Mouse (Mus musculus): ENCODE results near the gene Zfp148. TPM values are rescaled to one million over a fixed set of nuclear protein-coding genes. Genes with fewer than 3 reads are reported as not detected.
A peak's percentile ranks its signal among the peaks of the same experiment; 100 is the strongest.
"Not testable (repeated sequence)": the region's sequence is repeated elsewhere in the genome, so short reads cannot be mapped to it uniquely, and the experiment has no call there.

Gene Zfp148
- total RNA-seq, 4 experiments from 2014 or later = 37.2 to 41.2 (median 38.7) TPM

DNA sequence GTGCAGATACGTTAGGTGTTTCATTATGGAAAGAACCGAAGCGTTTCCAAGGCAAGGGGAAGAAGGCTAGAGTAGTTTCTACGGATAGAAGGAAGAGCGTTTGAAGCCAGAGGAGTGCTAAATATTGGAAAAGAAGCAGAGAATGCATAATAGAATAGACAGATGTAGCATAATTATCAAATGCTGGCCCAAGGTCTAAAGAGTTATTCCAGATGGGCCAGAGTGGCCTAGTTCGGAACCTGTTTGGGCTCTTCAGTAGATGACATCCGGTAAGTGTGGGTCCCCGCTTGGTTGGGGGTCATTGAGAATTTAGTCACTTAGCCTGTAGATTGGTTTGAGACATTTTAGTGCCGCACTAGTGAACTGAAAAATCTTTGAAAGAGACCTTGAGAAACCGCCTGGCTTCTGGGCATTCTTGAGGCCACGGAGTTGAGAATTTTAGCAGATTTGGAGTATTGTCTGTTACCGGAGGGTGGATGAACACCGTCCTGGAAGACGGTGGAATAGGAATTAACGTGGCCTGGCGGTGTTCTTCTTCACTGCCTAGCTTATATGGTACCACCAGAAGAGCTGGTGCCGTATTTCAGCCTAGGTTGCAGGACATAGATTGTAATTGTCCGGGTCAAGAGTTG, 1.1 kb downstream of the Zfp148 start:
- no peak for DNase-seq (ENCODE audit: low spot score)

DNA sequence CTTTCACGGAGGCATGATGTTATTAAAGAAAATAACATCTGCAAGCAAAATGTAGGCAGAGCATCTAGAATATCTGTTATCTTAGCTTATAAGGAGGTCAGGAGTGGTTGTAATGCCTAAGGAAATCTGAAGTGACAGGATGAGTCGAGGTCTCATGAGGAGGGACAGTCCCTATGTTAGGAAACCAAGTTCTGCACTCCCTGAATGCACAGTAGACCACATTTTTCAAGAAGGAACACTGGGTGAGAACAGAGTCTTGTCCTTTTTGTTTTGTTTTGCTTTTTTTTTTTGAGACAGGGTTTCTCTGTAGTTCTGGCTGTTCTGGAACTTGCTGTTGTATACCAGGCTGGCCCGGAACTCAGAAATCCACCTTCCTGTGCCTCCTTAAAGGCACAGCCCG, 1.7 kb downstream of the Zfp148 start:
- DNase-seq (ENCODE audit: low spot score) = no peak

DNA sequence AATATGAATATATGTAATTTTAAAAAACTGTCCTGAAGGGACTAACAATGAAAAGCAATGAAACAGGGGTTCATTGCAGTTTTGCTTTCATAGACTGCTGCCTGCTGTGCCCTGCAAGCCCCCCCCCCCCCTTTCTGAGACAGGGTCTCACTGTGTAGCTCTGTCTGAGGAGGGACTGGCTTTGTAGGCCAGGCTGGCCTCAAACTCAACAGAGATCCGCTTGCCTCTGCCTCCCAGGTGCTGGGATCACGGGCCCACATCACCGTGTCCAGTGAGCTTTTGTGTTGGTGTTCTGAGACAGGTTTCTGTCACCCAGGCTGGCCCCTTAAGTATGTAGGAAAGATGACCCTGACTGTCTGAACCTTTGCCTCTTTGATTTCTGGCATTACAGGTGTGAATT, 2.9 kb downstream of the Zfp148 start:
- DNase-seq (ENCODE audit: low spot score) = no peak

DNA sequence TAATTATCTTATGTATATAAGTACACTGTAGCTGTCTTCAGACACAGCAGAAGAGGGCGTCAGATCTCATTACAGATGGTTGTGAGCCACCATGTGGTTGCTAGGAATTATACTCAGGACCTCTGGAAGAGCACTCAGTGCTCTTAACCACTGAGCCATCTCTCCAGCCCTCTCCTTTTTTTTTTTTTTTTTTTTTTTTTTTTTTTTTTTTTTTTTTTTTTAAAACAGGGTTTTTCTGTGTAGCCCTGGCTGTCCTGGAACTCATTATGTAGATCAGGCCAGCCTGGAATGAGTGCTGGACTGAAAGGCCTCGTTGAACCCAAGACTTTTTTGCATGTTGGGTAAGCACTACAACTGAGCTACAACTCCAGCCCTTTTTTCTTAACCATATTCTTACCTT, 3.4 kb downstream of the Zfp148 start:
- DNase-seq (ENCODE audit: low spot score) = not testable (repeated sequence)

DNA sequence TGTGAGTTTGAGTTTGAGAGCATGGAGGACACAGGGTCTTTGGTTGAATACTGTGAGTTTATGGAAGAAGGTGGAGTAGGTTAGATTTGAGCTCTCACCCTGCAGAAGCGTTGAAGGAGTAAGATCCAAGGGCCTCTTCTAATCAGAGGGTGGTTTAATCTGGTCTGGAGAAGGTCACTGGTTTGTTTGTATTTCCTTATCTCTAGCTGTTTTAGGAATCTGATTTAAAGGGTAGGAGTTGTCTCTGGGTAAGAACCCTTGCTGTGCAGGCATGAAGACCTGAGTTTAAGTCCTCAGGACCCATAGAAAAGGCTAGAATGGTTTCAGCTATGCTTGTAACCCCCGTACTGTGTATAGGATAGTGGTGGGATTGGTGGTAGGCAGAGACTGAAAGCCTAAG, 6.4 kb downstream of the Zfp148 start:
- DNase-seq (ENCODE audit: low spot score) = no peak

DNA sequence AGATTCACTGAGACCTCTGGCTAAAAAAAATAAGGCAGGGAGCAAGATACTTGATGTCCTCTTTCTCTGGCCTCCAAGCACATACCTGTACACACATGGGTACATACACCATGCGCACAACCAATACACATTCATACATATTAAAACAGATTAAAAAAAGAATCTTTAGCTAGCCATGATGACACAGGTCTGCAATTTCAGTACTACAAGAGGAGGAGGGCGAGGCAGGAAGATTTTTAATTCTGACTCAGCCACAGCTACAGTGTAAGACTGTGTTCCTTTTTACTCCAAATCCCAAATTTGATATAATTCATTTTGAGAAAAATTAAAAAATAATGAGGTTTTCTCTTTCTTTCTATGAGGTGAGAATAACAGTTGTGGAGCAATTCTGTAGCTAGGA, 6.8 kb downstream of the Zfp148 start:
- DNase-seq (ENCODE audit: low spot score) = no peak

DNA sequence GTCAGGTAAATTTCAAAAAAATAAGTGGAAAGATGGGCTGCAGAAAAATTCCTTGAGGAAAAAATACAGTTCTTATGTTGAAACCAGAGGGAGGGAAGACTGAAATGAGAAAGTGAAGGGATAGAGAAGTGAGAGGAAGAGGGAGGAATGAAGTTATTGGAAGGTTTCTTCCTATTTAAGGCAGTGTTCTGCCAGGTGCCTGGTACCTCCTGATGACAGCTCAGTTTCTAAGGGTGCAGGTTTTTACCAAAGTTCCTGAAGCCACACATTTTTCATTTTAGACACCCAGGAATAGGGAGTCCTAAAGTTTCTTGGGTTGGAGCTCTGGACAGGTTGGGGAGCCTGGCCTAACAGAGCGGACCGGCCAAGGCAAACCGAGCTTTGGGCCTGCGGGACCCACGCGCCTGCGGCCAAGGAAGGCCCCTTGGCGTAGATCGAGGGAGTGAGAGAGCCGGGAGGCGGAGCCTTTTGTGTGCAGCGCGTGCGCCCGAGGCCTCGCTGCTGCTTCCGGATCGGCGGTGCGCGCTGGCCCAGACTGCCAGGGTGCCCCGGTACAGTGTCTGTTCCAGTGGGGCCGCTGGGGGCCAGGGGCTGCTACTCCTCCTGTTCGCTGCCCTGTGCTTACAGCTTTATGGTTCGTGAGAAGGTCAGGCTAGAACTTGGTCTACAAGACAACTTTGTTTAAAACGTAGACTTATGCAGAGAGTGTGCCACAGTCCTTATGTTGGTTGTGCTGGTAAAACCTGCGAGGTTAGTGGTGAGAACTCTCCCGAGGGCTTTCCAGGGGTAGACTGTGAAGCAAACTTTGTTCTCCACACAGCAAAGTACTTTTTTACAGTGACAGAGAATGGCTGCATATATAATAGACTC, 19.5 kb downstream of the Zfp148 start:
- DNase-seq (ENCODE audit: low spot score) = peak; percentile 66

DNA sequence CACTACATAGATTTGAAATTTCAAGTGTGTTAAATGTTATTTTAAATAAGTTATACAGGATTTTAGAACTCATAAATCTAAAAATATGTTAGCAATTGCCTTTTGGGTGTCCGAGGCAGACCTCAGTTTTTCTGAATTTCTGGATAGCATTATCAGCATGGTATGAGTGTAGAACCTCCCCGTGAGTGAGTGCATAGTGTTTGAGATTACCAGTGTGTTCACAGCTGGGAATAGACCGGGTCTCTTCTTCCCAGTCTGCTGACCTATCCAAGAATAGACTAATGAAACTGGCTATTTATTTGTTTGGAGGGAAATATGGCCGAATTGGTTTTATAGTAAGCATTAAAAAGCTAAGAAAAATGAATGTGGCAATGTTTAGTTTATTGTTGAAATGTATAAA, 20.3 kb downstream of the Zfp148 start:
- no peak for DNase-seq (ENCODE audit: low spot score)

DNA sequence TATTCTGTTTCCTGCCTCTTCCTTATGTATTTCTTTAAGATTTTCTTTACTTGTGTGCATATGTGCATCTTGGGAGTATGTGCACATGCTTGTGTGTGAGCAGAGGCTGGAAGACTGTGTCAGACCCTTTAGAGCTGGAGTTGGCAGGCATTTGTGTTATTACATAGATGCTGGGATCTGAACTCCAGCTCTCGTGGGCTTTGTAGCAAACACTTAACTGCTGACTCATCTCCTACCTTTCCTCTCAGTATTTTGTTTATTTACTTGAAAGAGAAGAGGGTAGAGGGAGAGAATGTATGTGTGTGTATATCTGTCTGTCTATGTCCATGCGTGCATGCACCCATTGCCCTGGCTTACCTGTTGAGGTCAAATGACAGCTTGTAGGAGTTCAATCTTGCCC, 22.6 kb downstream of the Zfp148 start:
- DNase-seq (ENCODE audit: low spot score) = no peak

DNA sequence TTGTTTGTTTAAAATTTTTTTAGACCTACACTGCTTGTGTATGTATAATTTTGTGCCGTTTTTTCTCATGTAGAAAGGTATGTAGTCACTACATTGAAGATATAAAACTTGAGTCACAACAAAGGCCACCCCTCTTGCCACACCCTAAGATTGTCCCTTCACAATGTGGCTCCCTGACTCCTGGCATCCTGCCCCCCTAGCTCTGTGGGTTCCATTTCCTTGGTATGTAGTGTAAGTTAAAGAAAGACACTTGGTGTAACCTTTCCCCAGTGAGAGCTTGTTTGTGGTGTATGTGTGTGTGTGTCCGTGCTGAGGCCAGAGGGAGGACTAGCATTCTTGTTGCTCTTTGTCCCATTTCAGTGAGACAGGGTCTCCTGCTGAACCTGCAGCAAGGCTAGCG, 23.4 kb downstream of the Zfp148 start:
- DNase-seq (ENCODE audit: low spot score) = no peak

DNA sequence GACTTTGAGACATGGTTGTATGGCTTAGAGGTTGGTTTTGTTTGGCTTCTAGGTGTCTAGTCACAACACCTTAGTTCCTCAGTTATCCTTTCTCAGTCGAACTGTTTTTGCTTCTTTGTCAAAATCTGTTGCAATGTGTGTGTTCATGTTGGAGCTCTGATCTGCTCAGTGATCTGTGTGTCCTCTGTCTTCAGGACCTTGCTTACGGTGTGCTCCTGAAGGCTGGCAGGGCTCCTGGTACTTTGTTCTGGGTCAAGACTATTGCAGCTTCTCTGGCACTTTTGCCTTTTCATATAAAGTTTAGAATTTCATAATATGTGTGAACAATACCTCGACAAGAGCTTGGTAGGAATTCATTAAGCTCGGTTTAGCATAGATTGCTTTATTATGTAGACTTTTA, 24.9 kb downstream of the Zfp148 start:
- no peak for DNase-seq (ENCODE audit: low spot score)

DNA sequence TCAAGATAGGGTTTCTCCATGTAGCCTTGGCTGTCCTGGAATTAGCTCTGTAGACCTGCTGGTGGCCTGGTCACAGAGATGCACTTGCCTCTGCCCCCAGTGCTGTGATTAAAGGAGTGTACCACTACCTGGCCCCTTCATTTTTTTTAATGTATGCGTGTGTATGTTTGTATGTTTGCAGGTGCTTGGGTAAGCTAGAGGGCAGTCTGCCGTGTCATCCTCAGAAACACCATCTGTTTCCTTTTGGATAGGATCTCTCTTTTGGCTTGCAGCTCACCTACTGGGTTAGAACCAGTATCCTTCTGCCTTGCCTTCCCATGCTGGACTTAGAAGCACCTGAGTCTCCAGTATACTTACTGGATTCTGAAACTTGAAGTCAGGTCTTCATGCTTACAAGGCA, 29.5 kb downstream of the Zfp148 start:
- DNase-seq (ENCODE audit: low spot score) = no peak

DNA sequence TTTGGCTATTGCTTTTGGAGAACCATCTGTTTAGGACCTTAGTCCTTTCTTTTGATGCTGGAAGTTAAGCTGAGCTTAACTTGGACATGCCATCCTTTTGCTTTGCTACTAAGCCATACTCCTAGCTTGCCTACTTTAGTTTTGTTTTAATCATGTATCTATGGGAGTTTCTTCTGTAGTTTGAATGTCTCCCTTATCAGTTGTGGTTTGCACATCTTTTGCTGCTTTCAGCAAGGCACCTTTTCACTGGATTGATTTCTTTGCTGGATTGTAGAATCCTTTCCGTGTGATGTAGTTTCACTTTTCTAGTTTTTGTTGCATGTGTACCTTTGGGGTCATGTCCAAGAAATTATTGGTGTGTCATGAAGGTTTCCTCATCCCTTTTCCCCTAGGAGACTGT, 30.0 kb downstream of the Zfp148 start:
- no peak for DNase-seq (ENCODE audit: low spot score)

DNA sequence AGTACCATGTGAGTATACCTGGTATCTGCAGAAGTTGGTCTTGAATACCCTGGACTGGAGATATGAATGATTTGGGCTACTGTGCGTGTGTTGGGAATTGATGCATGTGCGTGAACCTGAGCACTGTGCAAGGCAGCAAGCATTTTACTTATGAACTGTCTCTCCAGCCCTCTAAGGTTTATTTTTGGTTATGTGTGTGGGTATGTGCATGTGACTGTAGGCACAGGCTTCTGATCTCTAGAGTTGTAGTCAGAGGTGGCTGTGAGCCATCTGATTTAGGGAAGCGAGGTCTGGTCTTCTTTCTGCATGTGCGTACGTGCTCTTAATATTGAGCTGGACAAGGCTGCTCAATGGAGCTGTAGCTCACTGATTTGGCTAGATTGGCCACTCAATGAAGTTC, 33.6 kb downstream of the Zfp148 start:
- DNase-seq (ENCODE audit: low spot score) = peak; percentile 30

DNA sequence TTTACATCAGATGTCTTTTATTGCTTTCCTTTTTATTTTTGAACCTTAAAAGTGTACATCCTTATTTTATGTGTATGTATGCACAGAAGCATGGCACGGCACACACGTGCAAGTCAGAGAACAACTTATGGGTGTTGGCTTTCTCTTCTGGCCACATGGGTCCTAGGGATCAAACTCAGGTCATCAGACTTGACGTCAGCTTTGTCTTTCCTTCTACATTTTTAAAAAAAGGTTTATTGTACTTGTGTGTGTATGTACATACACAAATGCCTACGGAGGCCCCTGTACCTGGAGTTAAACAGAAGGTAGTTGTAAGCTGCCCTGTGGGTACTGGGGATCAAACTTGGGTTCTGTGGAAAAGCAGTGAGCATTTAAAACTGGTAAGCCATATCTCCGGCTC, 35.0 kb downstream of the Zfp148 start:
- no peak for DNase-seq (ENCODE audit: low spot score)

DNA sequence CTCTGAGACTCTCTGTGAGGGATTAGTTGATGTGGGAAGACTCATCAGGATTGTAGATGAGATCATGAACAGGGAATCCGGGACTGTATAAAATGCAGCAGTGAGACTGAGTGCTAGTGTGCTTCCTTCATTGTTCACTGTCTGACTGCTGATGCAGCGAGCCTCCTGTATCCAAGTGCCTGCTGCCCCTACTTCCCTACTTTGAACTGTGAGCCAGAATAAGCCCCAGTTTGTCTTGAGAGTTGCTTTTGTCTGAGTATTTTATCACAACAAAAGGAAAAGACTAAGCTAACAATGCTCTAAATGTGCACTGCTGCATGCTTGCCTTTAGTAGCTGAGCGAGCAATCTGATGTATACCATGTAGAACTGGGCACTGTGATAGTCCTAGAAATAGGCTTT, 47.7 kb downstream of the Zfp148 start:
- no peak for DNase-seq (ENCODE audit: low spot score)

DNA sequence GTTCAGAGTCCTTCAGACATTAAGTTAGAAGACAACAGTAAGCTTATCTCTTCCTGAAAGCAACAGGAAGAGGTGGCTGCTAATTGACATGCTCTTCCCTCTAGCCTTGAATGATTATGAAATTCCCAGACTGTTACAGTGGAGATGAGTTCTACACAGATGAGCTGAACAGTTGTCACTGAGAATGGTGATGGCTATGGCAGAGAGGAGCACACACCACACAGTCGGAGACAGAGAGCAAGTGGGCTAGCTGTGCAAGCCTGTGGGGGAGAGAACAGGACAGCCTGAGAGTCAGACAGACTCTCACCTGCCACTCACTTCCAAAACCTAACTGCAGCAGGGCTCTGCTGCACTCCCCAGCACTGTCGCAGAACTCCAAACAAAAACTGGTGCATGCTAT, 51.0 kb downstream of the Zfp148 start:
- DNase-seq (ENCODE audit: low spot score) = no peak

DNA sequence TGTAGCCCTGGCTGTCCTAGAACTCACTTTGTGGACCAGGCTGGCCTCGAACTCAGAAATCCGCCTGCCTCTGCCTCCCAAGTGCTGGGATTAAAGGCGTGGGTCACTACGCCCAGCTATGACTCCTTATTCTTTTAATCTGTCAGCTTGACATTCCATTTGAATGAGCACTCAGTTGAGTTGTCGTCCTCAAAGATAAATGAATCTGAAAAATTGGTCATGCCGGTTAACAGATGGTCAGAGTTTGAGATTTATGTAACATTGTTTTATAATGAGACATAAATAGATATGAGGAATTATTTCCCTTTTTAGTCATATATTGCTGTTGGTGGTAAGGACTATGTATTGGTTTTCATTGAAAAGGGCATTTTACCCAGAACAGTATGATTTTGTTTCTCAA, 60.4 kb downstream of the Zfp148 start:
- no peak for DNase-seq (ENCODE audit: low spot score)

DNA sequence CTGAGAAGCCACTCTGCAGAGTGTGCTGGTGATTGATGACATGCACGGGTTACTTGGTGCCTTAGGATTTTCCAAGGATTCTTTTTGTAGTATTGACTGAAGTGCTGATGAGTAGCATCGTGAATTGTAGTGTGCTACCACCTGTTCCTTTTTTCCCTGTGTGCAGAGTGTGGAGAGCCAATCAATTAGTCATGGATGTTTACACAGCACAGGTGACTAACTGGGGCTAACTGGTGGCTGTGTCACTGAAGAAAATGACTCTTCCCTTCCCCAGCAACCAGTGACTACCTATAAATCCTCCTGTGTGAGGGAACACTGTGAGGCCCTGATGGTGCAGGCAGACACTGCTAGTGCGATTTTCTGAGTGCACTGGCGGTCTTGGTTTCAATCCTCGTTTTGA, 66.2 kb downstream of the Zfp148 start:
- no peak for DNase-seq (ENCODE audit: low spot score)

DNA sequence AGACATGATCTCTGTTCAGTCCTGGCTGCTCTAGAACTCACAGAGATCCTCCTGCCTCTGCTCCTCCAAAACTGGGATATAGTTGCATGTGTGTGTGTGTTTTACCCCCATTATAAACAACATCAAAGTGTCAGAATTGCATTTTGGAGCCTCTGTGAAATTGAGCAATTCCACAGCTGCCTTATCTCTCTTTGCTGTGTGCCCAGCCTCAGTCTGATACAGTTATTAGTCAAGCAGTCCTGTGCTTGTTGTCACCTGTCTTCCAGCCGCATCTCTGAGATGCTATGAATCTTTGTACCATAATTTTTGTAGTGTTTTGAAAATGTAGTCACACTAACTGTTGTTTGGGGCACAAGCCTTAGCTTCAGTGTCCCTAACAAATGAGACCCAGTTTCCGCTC, 73.2 kb downstream of the Zfp148 start:
- DNase-seq (ENCODE audit: low spot score) = no peak

DNA sequence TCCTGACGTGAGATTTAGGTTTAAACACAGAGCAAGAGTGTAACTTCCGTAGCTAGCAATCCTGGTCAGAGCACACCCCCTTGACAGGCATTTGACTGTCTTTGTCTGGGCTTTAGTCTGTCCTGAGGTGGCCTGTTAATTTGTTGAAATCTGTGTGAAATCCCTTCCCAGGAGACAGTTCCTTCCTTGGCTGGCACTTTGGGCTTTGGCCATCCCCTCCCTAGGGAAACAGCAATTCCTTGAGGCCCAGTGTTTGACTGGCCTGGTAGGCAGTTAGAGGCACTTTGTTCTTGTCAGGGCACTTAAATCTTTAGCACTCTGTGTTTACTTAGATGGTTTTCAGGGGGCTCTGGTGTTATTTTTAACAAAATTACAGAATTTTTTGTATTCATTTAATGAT, 73.7 kb downstream of the Zfp148 start:
- no peak for DNase-seq (ENCODE audit: low spot score)

DNA sequence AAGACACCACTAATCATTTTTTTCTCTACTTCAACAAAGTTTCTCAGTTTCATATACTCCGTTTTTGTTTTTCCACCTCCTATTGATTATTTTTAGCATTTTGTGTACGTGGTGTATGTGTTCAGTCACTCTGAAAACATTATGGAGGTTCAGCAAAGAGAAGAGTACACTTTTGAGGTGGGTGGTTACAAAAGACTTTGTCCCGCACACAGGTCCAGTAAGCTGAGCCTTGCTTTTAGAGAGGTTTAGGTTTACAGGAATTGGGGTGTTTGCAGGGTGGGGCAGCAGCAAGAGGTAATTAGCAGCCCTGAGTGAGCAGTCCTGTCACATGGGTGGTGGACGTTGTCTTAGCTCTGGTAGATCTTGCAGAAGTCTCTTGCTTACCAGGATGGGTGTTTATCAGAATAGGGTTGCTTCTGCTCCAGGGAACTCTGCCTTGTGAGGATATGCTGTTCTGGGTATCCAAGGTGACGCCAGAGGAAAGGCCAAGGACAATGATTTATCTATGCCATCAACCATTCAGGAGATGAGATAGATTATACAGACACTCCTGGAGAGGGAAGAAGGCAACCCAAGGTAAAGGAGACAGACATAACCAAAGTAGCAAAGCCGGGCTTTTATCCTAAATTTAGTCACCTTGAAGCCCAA, 74.8 kb downstream of the Zfp148 start:
- DNase-seq (ENCODE audit: low spot score) = no peak

DNA sequence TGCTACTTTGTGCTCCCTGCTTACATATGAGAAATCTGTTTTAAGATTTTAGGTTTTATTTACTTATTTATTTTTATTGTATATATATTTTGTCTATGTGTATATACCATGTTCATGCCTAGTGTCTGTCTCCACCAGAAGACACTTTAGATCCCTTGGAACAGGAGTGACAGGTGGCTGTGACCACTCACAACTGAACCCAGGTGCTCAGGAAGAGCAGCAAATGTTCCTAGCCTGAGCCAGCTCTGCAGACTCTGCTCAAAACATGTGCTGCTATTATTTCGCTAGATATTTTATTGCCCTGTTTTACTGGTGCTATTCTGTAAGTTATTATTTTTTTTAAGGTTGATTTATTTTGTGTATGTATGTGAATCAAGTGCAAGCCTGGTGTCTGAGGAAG, 78.5 kb downstream of the Zfp148 start:
- DNase-seq (ENCODE audit: low spot score) = no peak
